Mouse (Mus musculus): Measurements from ENCODE around the gene Sipa1l3.

GRCm38 (mm10) chr7:29406855-29407254, 111.6 kb downstream of the Sipa1l3 start:
- TF ChIP-seq CTCF (IDR thresholded peaks at IDR 0.05; ENCODE audit: extremely low read depth, insufficient read depth, low read length) = no peak
- TF ChIP-seq POLR2A (IDR thresholded peaks at IDR 0.05; ENCODE audit: extremely low read depth, insufficient read depth, low read length) = no peak

Measured in cortical plate, adult 2 months (tissue).